Mouse (Mus musculus): ENCODE measurements around the gene Rbm25. TPM values are rescaled to one million over a fixed set of nuclear protein-coding genes. Genes with fewer than 3 reads are reported as not detected.

Gene Rbm25
- polyA plus RNA-seq, 1 experiment from 2014 or later: 311 TPM

Other genes starting within 250 kb of the Rbm25 start
- gene Dpf3, start 143.5 kb upstream of the Rbm25 start, polyA plus RNA-seq (2016; fragmentation: Nextera tagmentation; extraction: Ambion mirVana): 4.4 and 5.4 TPM in 2 replicates
- 31.8 and 33.7 TPM in 2 replicates for gene Dcaf4, start 110.8 kb upstream of the Rbm25 start, polyA plus RNA-seq (2016; fragmentation: Nextera tagmentation; extraction: Ambion mirVana)
- 24.1 and 26.0 TPM in 2 replicates for gene Zfyve1, start 34.0 kb upstream of the Rbm25 start, polyA plus RNA-seq (2016; fragmentation: Nextera tagmentation; extraction: Ambion mirVana)
- gene Psen1, start 56.9 kb downstream of the Rbm25 start, polyA plus RNA-seq (2016; fragmentation: Nextera tagmentation; extraction: Ambion mirVana): 56.5 and 60.2 TPM in 2 replicates
- gene Papln, start 132.4 kb downstream of the Rbm25 start, polyA plus RNA-seq (2016; fragmentation: Nextera tagmentation; extraction: Ambion mirVana): 0.32 and 0.36 TPM in 2 replicates